In genomic region chrX:36561650-36562049, GRCm38 (mm10) we compare ENCODE assay signal across 9 mouse cellular contexts. TPM values are rescaled to one million over a fixed set of nuclear protein-coding genes. Genes with fewer than 3 reads are reported as not detected.
DNase-seq lines count a peak whose midpoint lies in the region; ATAC-seq and TF ChIP-seq lines count a peak whose summit lies in the region.
"Had no signal": no experiment of that assay in that cellular context is flagged by ENCODE, and none has a peak within 500 bp of the region (broad histone marks: within the 10 kb centered on the region; RNA-seq: fewer than 3 reads in every experiment).

No protein-coding gene starts in this region.

- no peaks in the 10 kb centered on the region for H3K36me3 ChIP-seq in kidney, postnatal 0 days (ENCODE audit: insufficient read depth, low read length)
- no peaks in the 10 kb centered on the region for H3K36me3 ChIP-seq in liver, embryonic 14.5 days (replicated peaks; ENCODE audit: control insufficient read depth, insufficient read depth, low read depth)
- H3K36me3 ChIP-seq: liver, embryonic 15.5 days had no signal

- no peaks in the 10 kb centered on the region for H3K4me1 ChIP-seq in kidney, postnatal 0 days (replicated peaks; ENCODE audit: insufficient read depth, low read length)
- no peaks in the 10 kb centered on the region for H3K4me1 ChIP-seq in liver, embryonic 14.5 days (replicated peaks; ENCODE audit: control insufficient read depth in 2 of 2, insufficient read depth in 2 of 2, low read length in 1 of 2)
- H3K4me1 ChIP-seq: liver, embryonic 15.5 days had no signal

- WGBS in kidney, postnatal 0 days = 17% methylated on average over 7 of the region's 7 CpGs
- 6% methylated on average over 7 of the region's 7 CpGs for WGBS in liver, embryonic 14.5 days (ENCODE audit: insufficient replicate concordance)

- H3K27me3 ChIP-seq in kidney, postnatal 0 days (ENCODE audit: insufficient read depth, low read length) = no peaks in the 10 kb centered on the region
- no peaks in the 10 kb centered on the region for H3K27me3 ChIP-seq in liver, embryonic 14.5 days (ENCODE audit: control insufficient read depth, insufficient read depth, low read length)
- H3K27me3 ChIP-seq: liver, embryonic 15.5 days had no signal

- H3K4me3 ChIP-seq in kidney, postnatal 0 days (replicated peaks; ENCODE audit: low read depth, low read length) = no peak overlapping the region
- H3K4me3 ChIP-seq in liver, embryonic 14.5 days (ENCODE audit: insufficient read depth in 1 of 2, low read depth in 2 of 2, low read length in 2 of 2) = no peak overlapping the region
- H3K4me3 ChIP-seq: liver, embryonic 15.5 days had no signal

- TF ChIP-seq EP300 in liver, embryonic 14.5 days (IDR thresholded peaks at IDR 0.05; ENCODE audit: low read depth) = no peak

- no peak overlapping the region for H3K4me2 ChIP-seq in kidney, postnatal 0 days (ENCODE audit: low read length)
- no peak overlapping the region for H3K4me2 ChIP-seq in liver, embryonic 14.5 days (ENCODE audit: low read depth)
- H3K4me2 ChIP-seq: liver, embryonic 15.5 days had no signal

- H3K9me3 ChIP-seq in kidney, postnatal 0 days (replicated peaks; ENCODE audit: low read length) = no peaks in the 10 kb centered on the region
- no peaks in the 10 kb centered on the region for H3K9me3 ChIP-seq in liver, embryonic 14.5 days (ENCODE audit: control insufficient read depth, low read length)
- H3K9me3 ChIP-seq: liver, embryonic 15.5 days had no signal

- peak; percentile 75 for TF ChIP-seq CTCF in kidney, postnatal 0 days (IDR thresholded peaks at IDR 0.05; ENCODE audit: low read depth)
- TF ChIP-seq CTCF in liver, embryonic 14.5 days (IDR thresholded peaks at IDR 0.05; ENCODE audit: low read depth) = peak; percentile 69

- H3K27ac ChIP-seq in kidney, postnatal 0 days = no peak overlapping the region
- H3K27ac ChIP-seq in liver, embryonic 14.5 days = no peak overlapping the region
- H3K27ac ChIP-seq: liver, embryonic 15.5 days had no signal

- ATAC-seq in kidney, postnatal 0 days (replicated peaks; ENCODE audit: low FRiP score, low read depth) = no peak
- ATAC-seq in liver, embryonic 14.5 days (ENCODE audit: insufficient read depth) = no peak

- DNase-seq in A20 (ENCODE audit: low read depth, low spot score) = peak; percentile 61
- DNase-seq in MEL-GATA-1-ER (ENCODE audit: extremely low read depth, low read depth) = peak; percentile 41
- DNase-seq in cerebellum, adult 8-10 months = peak; percentile 52
- peak; percentile 69 for DNase-seq in gastrocnemius, postnatal 10 days
- DNase-seq in kidney, postnatal 0 days (ENCODE audit: low spot score) = peak; percentile 63
- DNase-seq in liver, embryonic 14.5 days (ENCODE audit: low read depth in 3 of 3, low spot score in 3 of 3) = peak in 2 of 3 experiments; percentile 18 to 32
- peak; percentile 32 for DNase-seq in retina, postnatal 7 days (ENCODE audit: low read depth, low spot score)
- DNase-seq in urinary bladder, adult 2 months (ENCODE audit: low spot score) = peak; percentile 43

- H3K9ac ChIP-seq in kidney, postnatal 0 days (ENCODE audit: low read depth, low read length) = no peak overlapping the region
- H3K9ac ChIP-seq in liver, embryonic 14.5 days (replicated peaks) = no peak overlapping the region
- H3K9ac ChIP-seq: liver, embryonic 15.5 days had no signal

RNA-seq across cellular contexts. Expression of gene Pgrmc1, which starts 36.4 kb away (rescaled TPM):
- 10 to 100 TPM; 27.4 to 28.4 TPM for total RNA-seq in gastrocnemius, postnatal 10 days (2021)
- 316 and 327 TPM in 2 replicates for polyA plus RNA-seq in kidney, postnatal 0 days (2015; fragmentation: Nextera tagmentation; extraction: Ambion mirVana)
- polyA plus RNA-seq in liver, embryonic 14.5 days (2012; rRNA removed) = 35.5 and 48.6 TPM in 2 replicates
- polyA plus RNA-seq in liver, embryonic 14.5 days (2014; fragmentation: Nextera tagmentation; extraction: Ambion mirVana) = 102 and 109 TPM in 2 replicates
- 241 and 285 TPM in 2 replicates for polyA plus RNA-seq in urinary bladder, adult 2 months (2012; rRNA removed)
